Mouse (Mus musculus): ENCODE measurements around the gene Mycs. TPM values are rescaled to one million over a fixed set of nuclear protein-coding genes. Genes with fewer than 3 reads are reported as not detected.
A peak's percentile ranks its signal among the peaks of the same experiment; 100 is the strongest.

The Mycs gene
- not detected in 2 replicates for polyA plus RNA-seq (2015; fragmentation: Nextera tagmentation; extraction: Ambion mirVana)

DNA sequence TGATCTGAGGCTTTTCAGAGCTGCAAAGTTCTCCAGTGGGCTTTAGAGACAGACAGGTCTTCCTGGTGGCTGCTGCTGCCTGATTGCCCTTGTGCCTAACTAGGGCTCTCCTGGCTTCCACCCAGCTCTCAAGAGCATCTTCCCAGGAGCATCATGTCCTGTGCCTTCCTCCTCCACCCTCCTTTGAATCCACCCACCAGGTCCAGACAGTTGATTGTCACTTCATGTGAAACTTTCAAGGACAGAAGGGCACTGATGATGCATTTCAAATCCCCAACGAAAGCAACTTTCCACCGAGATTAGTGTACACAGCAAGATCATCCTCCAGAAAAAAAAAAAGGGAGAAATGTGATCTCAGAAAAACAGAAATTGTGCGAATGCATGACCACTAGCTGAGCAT is at the start of gene Mycs:
Gene Mycs (minus strand): TSS at position 101 of the 400 bp plus-strand sequence.
- H3K27ac ChIP-seq (replicated peaks): no peak within 1 kb of the TSS
- H3K36me3 ChIP-seq: no peaks in the 10 kb centered on the region
- H3K27me3 ChIP-seq: peaks cover 7% of the 10 kb centered on the region
- H3K4me2 ChIP-seq (replicated peaks): peak within 1 kb of the TSS; percentile 10; the same call in 1 of the 2 replicates
- H3K4me3 ChIP-seq (replicated peaks): no peak within 1 kb of the TSS
- H3K9ac ChIP-seq: no peak within 1 kb of the TSS
- no peaks in the 10 kb centered on the region for H3K4me1 ChIP-seq
- WGBS: 83% methylated on average over 3 of the region's 3 CpGs
- no peaks in the 10 kb centered on the region for H3K9me3 ChIP-seq (replicated peaks)
- no peak for ATAC-seq (ENCODE audit: insufficient number of reproducible peaks, low FRiP score, low TSS enrichment, low read depth)

DNA sequence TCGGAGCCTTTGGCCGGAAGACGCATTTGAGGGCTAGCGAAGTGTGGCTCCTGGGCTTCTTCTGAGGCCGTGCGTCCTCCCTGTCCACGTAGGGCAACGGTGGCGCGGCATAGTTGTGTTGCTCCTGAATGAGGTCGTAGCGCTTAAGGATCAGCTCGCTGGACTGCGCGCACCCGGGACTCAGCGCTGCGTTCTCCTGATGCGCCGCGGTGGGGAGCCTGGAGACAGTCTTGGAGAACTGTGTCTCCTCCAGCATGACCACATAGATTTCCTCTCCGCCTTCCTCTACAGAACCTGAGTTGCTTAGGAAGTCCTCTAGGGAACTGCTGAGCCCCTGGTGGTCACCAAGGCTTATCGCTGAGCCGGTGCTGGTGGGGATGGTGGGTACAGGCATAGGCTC is 1.0 kb downstream of the Mycs start:
- H3K9ac ChIP-seq: no peak overlapping the region
- H3K9me3 ChIP-seq (replicated peaks): no peaks in the 10 kb centered on the region
- H3K27me3 ChIP-seq: peaks cover 7% of the 10 kb centered on the region
- no peak for ATAC-seq (ENCODE audit: insufficient number of reproducible peaks, low FRiP score, low TSS enrichment, low read depth)
- no peaks in the 10 kb centered on the region for H3K36me3 ChIP-seq
- no peaks in the 10 kb centered on the region for H3K4me1 ChIP-seq
- H3K4me2 ChIP-seq (replicated peaks): peak overlapping the region; percentile 10; the same call in 1 of the 2 replicates
- no peak overlapping the region for H3K27ac ChIP-seq (replicated peaks)
- H3K4me3 ChIP-seq (replicated peaks): no peak overlapping the region
- 14% methylated on average over 24 of the region's 24 CpGs for WGBS

Other genes with a start within 250 kb of the Mycs start
- gene Btbd35f7, start 199.8 kb upstream of the Mycs start, polyA plus RNA-seq (2015; fragmentation: Nextera tagmentation; extraction: Ambion mirVana): not detected in 2 replicates

Measured in embryonic facial prominence, embryonic 15.5 days (tissue).